Mouse (Mus musculus): ENCODE results near the gene Siae.

Gene Siae

DNA sequence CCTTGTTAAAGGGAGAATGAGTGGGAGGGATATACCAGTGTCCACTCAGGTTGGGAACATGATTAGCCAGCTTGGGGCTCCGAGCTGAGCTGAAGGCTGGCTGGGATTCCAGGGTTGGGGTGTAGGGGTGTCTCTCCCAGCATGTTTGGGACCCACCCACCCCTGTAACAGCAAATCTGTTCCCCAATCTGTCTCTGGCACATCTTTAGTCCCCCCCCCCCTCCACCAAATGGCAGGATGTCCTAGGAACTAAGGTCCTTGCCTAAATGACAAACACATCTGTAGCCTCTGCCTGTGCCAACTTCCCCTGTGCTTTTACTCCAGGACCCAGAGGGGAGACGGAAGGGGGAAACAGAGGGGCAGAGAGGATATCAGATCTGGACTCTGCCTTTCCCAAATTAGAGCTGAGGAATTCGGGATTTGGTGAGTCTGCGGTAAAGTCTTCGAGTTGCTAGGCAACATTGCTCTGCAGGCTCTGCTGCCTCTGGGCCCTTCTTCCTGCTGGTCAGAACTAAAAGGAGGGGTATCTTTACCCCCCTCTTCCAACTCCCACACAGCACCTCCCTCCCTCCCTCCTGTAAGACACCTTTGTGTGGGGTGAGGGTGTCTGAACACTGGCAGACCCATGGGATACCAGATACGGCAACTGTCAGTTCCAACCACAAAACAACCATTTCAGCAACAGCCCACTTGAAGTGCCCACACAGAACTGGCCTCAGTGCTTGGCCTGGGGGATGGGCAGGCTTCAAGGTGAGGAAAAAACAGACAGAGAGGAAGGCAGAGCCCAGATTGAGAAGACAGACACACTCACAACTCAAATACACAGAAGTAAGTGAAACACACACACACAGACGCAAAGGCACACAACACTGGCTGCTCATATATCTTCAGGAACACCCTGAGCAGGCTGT, at the start of gene Siae:
Gene Siae (plus strand): TSS at position 861 of the 911 bp plus-strand sequence.
- peak; percentile 54 to 71 for DNase-seq (ENCODE audit: low spot score in 2 of 2)

DNA sequence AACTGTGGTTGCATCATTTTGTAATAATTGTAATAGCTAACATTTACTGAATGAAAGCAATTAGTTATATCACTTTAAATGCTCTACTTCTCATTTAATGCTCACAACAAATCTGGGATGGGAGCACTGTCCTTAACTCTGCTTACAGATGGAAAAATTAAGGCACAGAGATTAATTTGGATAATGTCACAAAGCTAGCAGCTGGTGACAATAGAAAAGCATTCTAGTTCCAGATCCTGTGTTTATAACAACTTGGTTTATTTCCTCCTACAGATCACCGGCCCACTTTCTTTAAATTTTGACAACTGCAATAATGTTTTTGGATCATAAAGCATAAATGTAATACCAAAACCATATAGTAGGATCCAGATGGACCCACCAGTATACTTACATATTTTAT, 49.5 kb upstream of the Siae start:
- DNase-seq (ENCODE audit: low spot score in 2 of 2): no peak

DNA sequence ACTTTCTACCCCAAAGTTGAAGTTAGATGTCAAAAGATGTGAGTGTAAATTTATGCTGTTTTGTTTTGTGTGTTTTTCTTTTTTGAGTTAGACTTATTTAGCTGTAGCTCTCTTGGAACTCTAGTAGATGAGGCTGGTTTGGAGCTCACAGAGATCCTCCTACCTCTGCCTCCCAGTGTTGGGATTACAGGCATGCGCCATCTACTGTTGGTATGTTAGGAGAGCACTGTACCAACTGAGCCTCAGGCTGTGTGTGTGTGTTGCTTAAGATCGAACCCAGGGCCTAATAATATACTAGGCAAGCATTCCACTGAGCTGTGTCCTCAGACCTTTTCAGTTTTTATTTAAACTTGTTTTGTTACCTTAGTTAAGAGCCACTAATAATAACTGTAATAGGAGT, 43.4 kb upstream of the Siae start:
- no peak for DNase-seq (ENCODE audit: low spot score in 2 of 2)

DNA sequence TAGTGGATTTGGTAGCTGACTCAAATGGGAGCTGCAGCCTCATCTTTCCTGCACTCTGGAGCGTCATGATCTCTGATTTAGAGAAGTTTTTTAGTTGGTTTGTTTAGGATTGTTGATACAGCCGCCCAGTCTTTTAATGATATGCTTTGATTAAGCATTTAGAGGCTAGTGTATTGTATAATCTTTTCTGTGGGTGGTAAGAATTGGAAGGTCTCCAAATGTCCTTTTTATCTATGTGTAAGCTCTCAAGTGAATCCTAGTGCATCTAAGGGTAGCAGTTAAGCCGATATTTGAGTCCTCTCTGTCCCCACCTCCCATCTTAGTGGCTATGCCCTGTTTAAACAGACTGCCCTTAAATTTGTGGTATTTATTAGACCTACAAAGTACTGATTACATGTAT, 41.0 kb upstream of the Siae start:
- no peak for DNase-seq (ENCODE audit: low spot score in 2 of 2)

DNA sequence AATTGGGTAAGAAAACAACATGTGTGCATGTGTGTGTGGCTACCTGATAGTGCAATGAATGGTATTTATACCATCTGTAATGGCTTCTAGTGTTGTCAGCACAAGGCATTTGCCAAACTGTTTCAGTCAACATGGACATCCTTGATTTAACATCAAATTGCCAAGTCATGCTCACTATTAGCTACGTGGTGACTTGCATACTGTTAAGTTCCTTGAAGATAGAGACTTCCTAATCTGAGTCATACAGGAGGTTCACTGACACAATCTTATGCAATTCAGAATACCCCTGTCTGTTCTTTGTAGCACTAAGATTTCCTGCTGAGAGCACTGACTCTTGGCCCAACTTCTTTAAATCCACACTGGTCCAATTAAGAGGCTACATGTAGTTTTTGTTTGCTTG, 38.0 kb upstream of the Siae start:
- DNase-seq (ENCODE audit: low spot score in 2 of 2): no peak

DNA sequence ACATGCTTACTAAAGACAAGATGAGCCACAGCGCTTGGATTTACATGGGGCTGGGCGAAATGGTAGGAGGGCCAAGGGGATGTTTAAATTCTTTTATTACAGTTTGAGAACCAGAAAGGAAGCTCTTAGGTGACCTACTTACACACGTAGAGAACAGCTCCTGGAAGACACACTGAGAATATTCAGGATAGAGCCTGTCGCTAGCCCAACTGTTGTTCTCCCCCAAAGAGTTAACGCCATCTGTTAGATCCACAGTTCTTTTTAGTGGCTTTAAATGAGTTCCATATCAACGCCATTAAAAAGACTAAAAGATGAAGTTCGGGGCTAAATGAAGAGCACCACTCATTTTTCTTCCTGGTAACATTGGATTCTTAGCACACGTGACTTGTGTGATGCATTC, 36.5 kb upstream of the Siae start:
- no peak for DNase-seq (ENCODE audit: low spot score in 2 of 2)

DNA sequence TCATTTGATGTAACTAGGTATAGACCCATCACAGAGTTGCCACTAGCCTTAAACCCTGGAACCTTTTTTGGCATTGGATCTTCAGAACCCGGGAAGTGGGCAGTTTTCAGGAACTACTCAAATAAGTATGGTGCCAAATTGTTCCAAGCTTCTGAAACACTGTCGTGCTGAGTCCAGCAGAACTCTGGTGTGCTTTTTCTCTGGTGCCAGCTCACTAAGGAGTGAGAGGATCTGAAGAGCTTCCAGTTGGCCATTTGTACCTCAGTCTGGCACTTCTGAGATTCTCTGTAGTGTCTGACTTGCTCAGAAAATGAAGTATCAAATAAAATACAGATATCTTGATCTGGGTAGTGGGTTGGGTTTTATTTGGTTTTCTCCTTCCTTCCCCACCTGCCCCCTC, 35.5 kb upstream of the Siae start:
- DNase-seq (ENCODE audit: low spot score in 2 of 2): no peak

DNA sequence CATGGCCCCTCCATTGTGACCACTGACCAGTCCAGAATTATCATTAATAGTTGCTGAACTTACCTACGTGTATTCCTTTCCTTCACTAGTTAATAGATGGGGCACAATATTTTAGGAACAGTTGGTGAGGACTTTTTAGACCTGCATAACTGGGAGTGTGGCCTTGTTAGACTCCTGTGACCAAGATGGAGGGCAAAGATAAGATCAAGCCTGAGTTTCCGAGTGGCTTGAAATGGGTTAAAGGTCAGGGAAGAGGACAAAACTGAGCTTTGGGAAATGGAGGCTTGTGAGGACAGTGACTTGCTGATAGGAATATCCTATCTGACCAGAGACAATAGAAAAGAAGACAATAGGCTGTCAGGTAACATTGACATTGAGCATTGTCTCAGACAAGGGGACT, 30.0 kb upstream of the Siae start:
- DNase-seq (ENCODE audit: low spot score in 2 of 2): no peak

DNA sequence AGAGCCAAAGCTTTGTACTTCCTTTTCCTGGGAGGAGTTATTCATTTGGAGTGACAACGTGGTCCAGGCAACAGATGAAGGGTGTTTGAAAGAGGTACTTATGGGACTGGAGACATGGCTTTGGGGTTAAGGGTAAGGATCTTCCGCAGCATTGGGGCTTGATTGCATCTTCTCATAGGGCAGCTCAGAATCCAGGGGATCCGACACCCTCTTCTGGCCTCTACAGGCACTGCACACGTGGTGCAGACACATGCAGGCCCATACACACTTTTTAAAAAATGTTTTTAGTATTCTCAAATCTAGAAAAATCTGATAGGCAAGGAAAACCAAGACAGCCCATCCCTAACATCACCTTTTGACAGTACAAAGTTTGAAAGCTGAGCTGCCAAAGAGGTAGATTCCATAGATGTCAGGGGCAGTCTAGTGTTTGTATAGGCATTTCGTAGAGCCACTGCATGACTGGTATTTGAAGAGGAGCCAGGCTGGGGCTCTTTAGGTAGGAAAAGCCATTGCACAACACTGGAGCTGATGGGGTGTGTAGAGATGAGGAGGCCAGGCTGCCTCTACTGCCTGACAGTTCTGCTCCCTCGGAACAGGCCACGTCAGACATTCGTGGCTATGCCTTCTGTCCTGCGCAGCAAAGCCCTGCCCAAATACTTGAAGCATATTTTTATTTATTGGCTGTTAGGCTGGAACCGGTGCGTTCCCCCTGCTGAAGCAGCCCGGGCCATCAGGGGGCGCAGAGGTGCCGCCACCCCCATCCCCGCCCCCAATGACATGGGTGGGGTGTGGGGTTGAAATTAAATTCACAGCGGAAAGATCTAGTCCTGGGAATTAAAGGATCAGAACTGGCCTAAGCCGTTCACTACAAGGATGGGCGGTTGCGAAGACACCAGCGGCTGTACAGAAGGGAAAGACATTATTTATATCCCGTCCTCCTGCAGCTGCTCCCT, 28.8 kb upstream of the Siae start:
- DNase-seq (ENCODE audit: low spot score in 2 of 2): no peak

DNA sequence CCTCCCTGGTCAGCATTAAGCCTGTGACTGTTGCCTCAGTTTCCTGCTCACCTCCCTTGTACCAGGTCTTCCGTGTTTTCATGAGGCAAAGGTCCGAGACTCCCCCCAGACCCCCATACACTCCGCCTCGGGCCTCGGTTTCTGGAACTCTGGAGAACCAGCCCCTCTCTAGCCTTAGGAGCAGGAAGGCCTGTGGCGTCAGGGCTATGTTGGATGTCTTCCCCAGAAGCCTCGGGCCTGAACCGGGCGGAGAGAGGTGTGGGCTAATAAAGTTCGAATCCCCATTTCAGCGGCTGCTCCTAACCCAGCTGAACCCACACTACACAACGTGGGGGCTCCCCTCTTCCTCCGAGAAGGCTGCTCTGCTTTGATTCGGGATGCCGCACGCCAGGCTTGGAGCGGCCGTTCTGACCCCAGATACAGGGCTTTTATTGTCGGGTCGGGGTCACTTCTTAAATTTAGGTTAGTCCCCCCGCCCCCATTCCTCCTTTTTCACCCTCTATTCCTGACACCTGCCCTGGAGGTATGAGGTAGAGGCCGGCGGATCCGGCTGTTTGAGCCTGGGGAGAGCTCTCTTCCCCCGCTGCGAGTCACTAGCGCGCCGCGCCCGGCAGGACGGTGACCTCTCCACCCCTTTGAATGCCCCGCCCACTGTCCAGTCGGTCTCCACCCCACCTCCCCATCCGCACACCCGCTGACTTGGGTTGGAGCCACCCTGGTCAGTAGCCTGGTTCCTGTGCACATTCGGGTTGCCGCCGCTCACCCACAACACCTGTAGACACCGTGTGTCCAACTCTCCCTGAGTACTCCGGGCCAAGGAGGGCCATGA, 27.9 kb upstream of the Siae start, which contains the start of gene Esam:
Gene Esam (plus strand): TSS at position 683 of the 829 bp plus-strand sequence.
- no peak for DNase-seq (ENCODE audit: low spot score in 2 of 2)

DNA sequence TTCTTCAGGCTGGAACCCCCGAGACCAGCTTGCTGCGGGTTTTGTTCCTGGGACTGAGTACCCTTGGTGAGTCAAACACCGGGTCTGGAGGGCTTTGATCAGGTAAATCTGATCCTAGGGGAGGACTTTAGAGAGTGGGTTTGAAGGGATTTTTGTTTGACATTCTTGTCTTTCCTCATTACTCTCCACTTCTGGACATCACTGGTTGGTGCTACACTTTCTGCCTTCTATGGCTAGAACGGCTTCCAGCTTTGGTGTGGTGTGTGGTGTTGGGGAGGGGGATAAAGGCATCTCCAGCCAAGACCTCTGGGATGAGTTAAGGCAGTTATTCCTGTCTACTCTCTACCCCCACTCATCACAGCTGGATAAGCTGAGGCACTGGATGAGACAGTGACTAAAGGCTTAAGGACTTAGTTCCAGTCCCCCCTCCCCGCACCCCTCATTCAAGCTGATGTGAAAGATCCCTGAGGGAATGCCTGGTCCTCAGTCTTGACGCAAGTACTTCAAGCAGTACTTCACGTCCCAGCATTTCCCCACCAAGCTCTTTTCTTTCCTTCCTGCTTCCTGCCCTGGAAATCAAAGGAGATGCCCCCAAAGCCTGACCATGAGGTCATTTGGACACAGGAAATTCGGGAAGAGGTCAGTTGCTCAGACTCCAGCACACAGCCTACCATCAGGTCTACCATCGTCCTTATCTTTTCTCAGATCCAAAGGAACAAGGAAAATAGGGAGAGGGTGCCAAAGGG, 27.1 kb upstream of the Siae start:
- DNase-seq (ENCODE audit: low spot score in 2 of 2): no peak

DNA sequence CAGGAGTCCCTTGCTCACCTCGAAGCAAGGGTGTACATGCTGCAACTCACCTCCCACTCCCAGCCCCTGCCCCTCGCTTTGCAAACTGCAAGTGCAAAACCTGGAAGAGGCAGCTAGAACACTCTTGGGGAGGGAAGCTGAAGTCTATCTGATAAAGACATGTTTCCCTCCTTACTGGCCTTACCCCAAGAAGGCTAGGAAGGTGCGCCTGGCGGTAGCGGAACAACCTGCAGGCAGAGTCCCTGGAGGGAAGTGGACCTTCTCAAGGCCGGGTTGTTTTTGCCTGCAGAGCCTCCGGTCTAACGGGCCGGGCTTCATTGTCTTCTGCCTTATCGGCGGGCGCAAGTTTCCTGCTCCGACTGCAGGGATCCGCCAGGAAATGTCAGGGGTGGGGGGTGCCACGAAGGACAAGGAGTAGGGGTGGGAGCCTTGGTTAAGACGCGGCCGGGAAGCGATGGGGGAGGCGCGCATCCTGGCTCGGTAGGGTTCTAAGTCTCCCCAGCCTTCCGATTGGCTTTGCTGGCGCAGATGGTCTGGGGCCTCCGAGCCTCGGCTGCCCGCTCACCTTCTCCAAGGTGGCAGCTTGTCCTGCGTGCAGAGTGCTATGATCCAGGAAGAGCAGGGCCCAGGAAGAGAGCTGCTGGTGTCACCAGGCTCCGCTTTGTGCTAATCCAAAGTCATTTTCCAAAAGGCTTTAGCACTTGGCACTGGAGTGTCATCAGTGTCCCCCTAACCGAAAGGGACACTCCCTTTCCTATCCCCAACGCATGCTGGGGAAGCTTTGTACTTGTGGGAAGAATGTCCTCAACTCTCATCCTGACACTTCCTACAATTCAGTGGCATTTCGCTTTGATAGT, 25.2 kb upstream of the Siae start:
- no peak for DNase-seq (ENCODE audit: low spot score in 2 of 2)

DNA sequence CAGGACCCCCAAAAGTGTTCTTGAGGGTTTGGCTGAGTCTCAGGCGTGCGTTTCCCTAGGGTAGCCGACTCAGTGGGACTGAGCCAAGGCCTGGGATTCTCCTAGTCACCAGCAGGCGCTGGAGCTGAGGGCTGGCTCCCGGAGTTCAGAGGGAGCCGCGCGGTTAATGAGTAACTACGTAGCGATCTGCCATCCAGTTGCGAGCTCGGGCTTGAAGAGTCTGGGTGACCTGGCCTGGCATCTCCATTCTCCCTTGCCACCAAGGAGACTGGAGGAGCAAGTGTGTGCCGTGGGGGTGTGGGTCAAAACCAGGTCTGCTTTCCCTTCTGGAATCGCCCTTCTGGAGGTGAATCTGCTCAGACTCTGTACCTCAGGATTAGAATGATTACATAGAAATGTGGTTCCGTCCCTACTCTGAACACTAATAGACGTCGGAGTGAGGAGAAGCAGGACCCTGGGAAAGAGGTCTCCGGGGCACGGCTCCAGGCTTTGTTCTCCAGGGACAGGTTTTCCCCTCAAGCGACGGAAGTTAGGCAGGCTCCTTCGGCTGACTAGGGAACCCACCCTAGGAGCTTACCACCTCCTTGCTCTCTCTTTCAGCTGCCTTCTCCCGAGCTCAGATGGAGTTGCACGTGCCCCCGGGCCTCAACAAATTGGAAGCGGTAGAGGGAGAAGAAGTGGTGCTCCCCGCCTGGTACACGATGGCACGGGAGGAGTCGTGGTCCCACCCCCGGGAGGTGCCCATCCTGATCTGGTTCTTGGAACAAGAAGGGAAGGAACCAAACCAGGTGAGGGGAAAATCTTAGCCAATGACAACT, 24.4 kb upstream of the Siae start:
- peak in 1 of 2 experiments; percentile 63 for DNase-seq (ENCODE audit: low spot score in 2 of 2)

DNA sequence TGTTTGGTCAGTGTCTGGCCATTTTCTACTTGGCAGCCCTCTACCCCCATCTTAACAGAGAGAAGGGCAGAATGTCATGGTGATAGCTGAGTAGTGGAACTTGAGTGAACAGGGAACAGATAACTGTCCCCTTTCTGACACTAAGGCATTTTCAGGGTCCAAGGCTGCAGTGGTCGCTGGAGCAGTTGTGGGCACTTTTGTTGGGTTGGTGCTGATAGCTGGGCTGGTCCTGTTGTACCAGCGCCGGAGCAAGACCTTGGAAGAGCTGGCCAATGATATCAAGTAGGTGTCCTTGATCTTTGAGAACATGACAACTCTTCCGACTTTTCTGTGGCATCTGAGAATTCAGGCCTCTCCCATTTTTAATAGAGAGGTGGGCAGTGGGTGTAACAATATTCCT, 18.6 kb upstream of the Siae start:
- DNase-seq (ENCODE audit: low spot score in 2 of 2): no peak

DNA sequence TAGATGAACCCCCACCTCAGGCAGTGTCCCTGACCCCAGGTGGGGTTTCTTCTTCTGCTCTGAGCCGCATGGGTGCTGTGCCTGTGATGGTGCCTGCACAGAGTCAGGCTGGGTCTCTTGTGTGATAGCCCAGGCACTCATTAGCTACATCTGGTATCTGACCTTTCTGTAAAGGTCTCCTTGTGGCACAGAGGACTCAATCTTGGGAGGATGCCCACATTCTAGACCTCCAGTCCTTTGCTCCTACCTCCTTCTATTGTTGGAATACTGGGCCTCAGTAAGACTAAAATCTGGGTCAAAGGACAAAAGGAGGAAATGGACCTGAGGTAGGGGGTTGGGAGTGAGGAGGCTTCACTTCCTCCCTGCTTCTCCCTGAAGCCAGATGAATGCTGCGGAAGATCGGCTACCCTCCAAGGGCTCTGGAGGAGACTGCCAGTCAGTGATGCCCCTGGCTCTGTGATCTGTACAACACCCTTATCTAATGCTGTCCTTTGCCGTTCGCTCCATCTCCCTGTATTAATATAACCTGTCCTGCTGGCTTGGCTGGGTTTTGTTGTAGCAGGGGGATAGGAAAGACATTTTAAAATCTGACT, 17.7 kb upstream of the Siae start:
- no peak for DNase-seq (ENCODE audit: low spot score in 2 of 2)

DNA sequence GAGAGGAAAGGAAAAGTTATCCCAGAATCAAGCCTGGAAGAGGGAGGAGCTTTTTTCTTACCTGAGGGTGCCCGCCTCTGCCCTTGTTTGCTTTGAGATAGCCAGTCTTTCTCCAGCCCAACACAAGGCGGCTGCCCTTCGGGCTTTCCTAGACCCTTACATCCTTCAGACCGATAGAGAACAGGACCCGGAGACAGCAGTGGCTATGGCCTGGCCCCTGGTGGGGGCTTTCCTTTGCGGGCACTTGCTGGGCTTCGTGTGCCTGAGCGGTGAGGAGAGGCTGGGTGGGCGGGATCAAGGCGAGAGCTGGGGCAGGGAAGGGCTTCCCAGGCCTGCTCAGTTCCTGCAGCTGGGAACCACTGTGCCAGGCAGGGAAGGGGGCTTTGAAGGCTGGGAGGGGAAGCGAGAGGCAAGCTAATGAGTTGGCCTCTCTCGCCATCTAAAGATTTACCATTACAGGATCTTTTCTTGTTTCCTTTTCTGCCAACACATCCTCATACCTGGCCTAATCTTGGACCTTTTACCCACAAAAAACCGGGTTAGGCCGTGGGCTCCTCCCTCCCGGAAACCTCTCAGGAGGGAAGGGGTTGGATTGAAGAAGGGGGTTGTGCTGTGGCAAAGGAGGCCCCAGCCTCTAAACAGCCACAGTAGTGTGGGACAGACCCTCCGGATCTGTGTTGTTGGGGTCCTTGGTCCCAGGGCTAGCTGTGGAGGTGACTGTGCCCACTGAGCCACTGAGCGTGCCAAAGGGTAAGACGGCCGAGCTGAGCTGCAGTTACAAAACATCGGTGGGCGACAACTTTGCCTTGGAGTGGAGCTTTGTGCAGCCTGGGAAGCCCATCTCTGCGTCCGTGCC, 16.1 kb upstream of the Siae start, which contains the start of gene Vsig2:
Gene Vsig2 (plus strand): TSS at position 86 of the 856 bp plus-strand sequence.
- peak in 1 of 2 experiments; percentile 45 for DNase-seq (ENCODE audit: low spot score in 2 of 2)

DNA sequence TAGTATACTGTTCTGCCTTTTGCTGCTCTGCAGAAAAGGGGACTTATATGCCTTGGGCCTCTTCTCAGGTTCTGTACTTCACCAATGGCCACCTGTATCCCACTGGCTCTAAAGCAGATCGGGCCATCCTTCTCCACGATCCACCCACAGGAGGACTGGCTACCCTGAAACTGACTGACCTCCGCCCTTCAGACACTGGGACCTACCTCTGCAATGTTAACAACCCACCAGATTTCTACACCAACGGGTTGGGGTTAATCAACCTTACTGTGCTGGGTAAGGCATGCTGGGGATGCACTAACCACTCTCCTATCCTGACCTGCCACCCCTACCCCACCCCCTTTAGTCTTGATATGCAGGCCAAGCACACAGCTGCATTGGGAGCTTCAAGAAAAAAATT, 15.3 kb upstream of the Siae start:
- DNase-seq (ENCODE audit: low spot score in 2 of 2): peak in 1 of 2 experiments; percentile 56

All from right cerebral cortex, postnatal 10 days (tissue).